Mouse (Mus musculus): ENCODE measurements around the gene Pmpcb. TPM values are rescaled to one million over a fixed set of nuclear protein-coding genes. Genes with fewer than 3 reads are reported as not detected.
A peak's percentile ranks its signal among the peaks of the same experiment; 100 is the strongest.

Pmpcb gene
- polyA plus RNA-seq, 1 experiment from 2014 or later: 100 TPM

DNA sequence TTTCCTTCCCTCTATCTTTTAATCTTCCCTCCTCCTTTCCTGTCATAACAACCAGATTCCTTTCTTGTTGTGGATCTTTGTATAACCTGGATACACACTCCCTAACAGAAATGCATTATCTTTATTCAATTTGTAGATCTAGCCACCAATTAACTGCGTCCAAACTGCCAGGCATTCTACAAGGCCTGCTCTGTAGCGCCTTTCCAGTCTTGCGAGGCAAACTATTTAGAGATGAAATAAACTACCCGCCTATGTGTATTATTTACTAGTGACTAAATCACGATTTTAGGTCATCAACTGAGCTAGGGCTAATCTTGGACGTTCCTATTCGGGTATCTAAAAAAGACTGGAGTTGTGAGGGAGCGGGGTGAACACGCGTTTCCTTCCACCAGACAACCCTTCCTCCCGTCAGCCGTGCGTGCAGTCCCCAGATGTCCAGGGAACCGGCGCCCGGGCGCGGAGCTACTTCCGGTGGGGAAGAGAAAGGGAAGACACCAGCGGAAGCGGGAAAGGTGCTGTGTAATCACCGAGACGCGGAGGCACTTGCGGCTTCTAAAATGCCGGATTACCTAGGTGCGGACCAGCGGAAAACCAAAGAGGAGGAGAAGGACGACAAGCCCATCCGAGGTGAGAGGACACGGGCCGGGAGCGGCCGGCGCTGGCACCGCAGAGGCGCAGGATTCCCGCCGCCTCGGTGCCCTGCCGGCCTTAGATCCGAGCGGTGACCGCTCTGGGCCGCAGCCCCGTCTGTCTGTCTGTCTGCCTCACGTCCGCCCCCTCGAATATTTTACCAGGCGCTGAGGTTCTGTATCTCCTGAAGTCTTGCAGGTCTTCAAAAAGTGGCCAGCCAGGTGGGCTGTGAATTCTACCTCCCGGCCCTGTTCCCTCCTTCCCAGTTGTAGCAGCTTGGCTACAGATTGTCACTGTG is 49.6 kb downstream of the Pmpcb start:
- peaks cover 19% of the 10 kb centered on the region for H3K4me1 ChIP-seq
- peak overlapping the region; percentile 97 for H3K27ac ChIP-seq
- peak; percentile 95 for DNase-seq (ENCODE audit: low spot score)
- peaks cover 31% of the 10 kb centered on the region for H3K36me3 ChIP-seq
- peak overlapping the region; percentile 94 for H3K4me3 ChIP-seq
- H3K27me3 ChIP-seq (ENCODE audit: insufficient read depth, poor library complexity, severe bottlenecking): no peaks in the 10 kb centered on the region
- no peaks in the 10 kb centered on the region for H3K9me3 ChIP-seq
- WGBS: 2% methylated on average over 51 of the region's 51 CpGs

DNA sequence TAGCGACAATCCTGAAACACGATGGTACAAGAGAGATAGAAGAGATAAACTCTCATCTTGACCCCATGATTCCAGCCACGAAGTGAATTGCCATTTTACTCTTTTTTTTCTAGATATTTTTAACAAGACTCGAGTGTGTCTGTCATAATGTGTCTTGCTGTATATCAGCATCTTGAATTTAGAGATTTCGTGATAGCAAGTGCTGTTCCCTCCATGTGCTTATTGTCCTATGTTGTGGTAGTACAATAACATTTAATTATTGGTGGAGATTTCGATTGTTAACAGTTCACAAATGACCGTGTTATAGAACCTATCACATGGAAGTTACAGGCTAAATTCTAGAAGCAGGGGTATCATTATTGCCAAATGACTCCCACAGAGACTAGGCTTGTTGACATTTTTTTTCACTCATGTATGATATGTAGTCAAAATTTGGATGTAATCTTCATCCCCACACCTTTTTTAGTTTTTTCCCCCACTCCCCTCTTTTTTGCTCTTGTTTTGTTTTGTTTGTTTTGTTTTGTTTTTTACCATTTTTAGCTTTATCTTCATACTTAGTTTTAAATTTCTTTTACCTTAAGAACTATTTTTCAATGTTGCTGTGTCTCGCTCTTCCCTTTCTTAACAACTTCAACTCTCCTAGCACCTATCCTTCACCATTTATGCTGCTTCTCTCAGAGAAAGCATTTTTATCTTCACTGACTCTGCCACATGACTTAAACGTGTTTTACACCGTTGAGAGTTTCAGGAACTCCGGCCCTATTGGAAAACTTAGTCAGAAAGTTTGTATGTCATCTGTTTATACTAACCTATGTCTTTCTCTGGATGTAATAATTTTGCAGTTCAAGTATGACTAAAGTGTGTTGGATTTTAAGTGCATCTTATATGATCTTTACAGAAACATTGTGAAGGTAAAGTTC is 50.5 kb downstream of the Pmpcb start:
- H3K27me3 ChIP-seq (ENCODE audit: insufficient read depth, poor library complexity, severe bottlenecking): no peaks in the 10 kb centered on the region
- peaks cover 30% of the 10 kb centered on the region for H3K36me3 ChIP-seq
- DNase-seq (ENCODE audit: low spot score): no peak

DNA sequence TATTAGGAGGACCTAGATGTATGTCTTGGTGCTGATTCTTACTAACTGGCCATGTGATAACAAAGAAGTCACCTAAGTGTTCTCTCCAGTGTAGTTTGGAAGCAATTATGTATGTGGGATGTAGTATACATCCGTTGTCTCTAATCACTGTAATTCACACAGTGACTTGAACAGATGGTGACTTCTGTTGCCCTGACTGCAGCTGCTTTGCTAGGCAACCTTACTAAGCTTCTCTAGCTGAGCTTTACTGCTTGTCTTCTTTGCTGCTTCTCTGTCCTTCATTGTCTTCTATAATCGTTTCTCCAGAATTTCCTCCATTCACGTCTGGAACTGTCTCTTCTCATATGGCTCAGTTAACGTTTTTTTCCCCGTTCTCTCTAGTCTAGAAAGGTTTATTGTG is 52.1 kb downstream of the Pmpcb start:
- 77% methylated on average over 5 of the region's 5 CpGs for WGBS
- H3K36me3 ChIP-seq: peaks cover 26% of the 10 kb centered on the region
- no peaks in the 10 kb centered on the region for H3K9me3 ChIP-seq
- H3K27ac ChIP-seq: no peak overlapping the region
- peaks cover 19% of the 10 kb centered on the region for H3K4me1 ChIP-seq
- no peak for DNase-seq (ENCODE audit: low spot score)
- no peaks in the 10 kb centered on the region for H3K27me3 ChIP-seq (ENCODE audit: insufficient read depth, poor library complexity, severe bottlenecking)
- H3K4me3 ChIP-seq: no peak overlapping the region

More for the DNA sequence above, 50.5 kb downstream of the Pmpcb start:
- no peaks in the 10 kb centered on the region for H3K9me3 ChIP-seq
- 34% methylated on average over 11 of the region's 11 CpGs for WGBS
- peak overlapping the region; percentile 94 for H3K4me3 ChIP-seq
- H3K4me1 ChIP-seq: peaks cover 19% of the 10 kb centered on the region
- peak overlapping the region; percentile 97 for H3K27ac ChIP-seq

DNA sequence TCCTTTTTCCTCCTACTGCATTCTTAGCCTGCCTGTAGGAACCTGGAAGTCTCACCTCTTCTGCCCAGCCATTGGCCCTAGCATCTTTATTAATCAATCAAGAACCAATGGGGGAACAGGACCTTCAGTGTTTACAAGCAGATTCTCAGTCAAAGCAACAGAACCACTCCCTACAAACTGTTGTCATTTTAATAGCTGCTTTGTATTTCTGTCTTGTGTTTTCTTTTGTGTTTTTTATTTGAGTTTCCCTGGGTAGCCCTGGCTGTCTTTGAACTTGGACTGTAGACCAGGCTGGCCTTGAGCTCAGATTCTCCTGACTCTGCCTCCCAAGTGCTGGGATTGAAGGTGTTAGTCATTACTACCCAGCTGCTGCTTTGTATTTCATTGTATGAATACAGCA is 55.2 kb downstream of the Pmpcb start:
- no peak overlapping the region for H3K27ac ChIP-seq
- H3K4me3 ChIP-seq: no peak overlapping the region
- no peaks in the 10 kb centered on the region for H3K9me3 ChIP-seq
- no peaks in the 10 kb centered on the region for H3K27me3 ChIP-seq (ENCODE audit: insufficient read depth, poor library complexity, severe bottlenecking)
- H3K36me3 ChIP-seq: peaks cover 43% of the 10 kb centered on the region
- no peak for DNase-seq (ENCODE audit: low spot score)
- H3K4me1 ChIP-seq: peaks cover 11% of the 10 kb centered on the region

DNA sequence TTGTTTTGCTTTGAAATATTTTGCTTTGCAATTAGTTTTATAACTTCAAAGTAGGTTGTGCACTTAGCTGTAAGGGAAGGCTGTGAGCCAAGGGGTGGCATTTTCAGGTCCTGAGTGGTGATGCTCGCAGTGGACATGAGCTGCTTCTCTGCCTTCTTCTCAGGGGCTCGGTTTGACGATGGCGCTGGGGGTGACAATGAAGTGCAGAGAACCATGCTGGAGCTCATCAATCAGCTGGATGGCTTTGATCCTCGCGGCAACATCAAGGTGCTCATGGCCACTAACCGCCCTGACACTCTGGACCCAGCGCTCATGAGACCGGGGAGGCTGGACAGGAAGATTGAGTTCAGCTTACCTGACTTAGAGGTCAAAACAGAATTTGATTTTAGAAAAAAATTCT is 66.0 kb downstream of the Pmpcb start:
- peak; percentile 68 for DNase-seq (ENCODE audit: low spot score)
- H3K4me1 ChIP-seq: no peaks in the 10 kb centered on the region
- H3K4me3 ChIP-seq: no peak overlapping the region
- H3K27ac ChIP-seq: no peak overlapping the region
- WGBS: 93% methylated on average over 9 of the region's 9 CpGs
- no peaks in the 10 kb centered on the region for H3K9me3 ChIP-seq
- no peaks in the 10 kb centered on the region for H3K27me3 ChIP-seq (ENCODE audit: insufficient read depth, poor library complexity, severe bottlenecking)
- peaks cover 61% of the 10 kb centered on the region for H3K36me3 ChIP-seq

DNA sequence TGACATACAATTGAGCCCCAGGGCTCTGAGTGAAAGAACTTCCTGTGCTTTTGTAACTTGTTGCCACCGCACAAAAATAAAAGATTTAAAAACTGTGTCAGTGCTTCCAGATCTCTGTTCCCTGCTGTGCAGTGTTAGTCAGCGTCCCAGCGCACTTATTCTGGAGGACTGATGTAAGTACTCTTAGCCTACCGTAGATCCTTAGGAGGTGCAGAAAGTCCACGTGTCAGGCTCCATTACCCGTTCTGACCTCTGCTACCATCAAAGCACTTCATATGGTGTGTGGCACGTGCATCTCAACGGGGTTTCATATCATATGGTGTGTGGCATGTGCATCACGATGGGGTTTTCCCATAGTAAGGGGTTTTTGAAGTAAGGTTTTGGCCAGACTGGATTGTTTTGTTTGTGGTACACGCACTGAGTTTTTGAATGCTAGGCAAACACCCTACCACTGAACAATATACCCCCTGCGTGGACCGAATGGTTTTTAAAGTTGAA is 66.8 kb downstream of the Pmpcb start:
- no peak overlapping the region for H3K4me3 ChIP-seq
- peaks cover 54% of the 10 kb centered on the region for H3K36me3 ChIP-seq
- H3K4me1 ChIP-seq: no peaks in the 10 kb centered on the region
- H3K27me3 ChIP-seq (ENCODE audit: insufficient read depth, poor library complexity, severe bottlenecking): no peaks in the 10 kb centered on the region
- DNase-seq (ENCODE audit: low spot score): peak; percentile 47
- no peak overlapping the region for H3K27ac ChIP-seq
- 94% methylated on average over 12 of the region's 12 CpGs for WGBS
- no peaks in the 10 kb centered on the region for H3K9me3 ChIP-seq

DNA sequence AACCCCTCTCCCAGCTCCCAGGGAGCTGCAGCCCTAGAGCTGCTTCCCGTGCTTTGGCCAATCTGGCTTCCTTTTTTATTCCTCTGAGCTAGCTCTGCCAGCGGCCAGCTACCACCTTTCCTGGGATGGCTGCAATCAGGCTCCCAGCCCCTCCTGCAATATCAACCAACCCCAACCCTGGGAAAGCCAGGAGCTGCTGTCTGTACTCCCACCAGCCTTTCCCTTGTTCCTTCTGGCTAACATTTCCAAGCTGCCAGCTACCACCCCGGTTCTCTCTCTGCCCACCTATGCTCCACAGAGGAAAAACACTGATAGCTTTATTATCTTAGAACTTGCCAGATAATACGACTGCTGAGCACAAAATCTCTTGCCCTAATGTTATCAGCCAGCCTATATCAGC is 67.9 kb downstream of the Pmpcb start:
- Histone ChIP-seq H3K27ac (no peak overlapping the region), H3K27me3 (ENCODE audit: insufficient read depth, poor library complexity, severe bottlenecking) (no peaks in the 10 kb centered on the region), H3K9me3 (no peaks in the 10 kb centered on the region), H3K36me3 (peaks cover 44% of the 10 kb centered on the region), H3K4me3 (no peak overlapping the region), H3K4me1 (no peaks in the 10 kb centered on the region)
- peak; percentile 19 for DNase-seq (ENCODE audit: low spot score)
- 43% methylated on average over 4 of the region's 4 CpGs for WGBS

Other genes with a start within 250 kb of the Pmpcb start
- gene Lrrc17, start 193.6 kb upstream of the Pmpcb start, polyA plus RNA-seq (2016; fragmentation: Nextera tagmentation; extraction: Ambion mirVana): 3.0 and 9.9 TPM in 2 replicates
- 0.22 and 0.26 TPM in 2 replicates for gene Fbxl13, start 91.5 kb upstream of the Pmpcb start, polyA plus RNA-seq (2016; fragmentation: Nextera tagmentation; extraction: Ambion mirVana)
- 23.0 and 32.8 TPM in 2 replicates for gene Armc10, start 91.3 kb upstream of the Pmpcb start, polyA plus RNA-seq (2016; fragmentation: Nextera tagmentation; extraction: Ambion mirVana)
- gene Napepld, start 35.7 kb upstream of the Pmpcb start, polyA plus RNA-seq (2016; fragmentation: Nextera tagmentation; extraction: Ambion mirVana): 3.1 and 3.7 TPM in 2 replicates
- gene Dnajc2, start 48.1 kb downstream of the Pmpcb start, polyA plus RNA-seq (2016; fragmentation: Nextera tagmentation; extraction: Ambion mirVana): 63.2 and 82.9 TPM in 2 replicates
- 197 and 226 TPM in 2 replicates for gene Psmc2, start 48.1 kb downstream of the Pmpcb start, polyA plus RNA-seq (2016; fragmentation: Nextera tagmentation; extraction: Ambion mirVana)
- 0.06 TPM in 1 of 2 replicates, not detected in the other for gene Slc26a5, start 128.5 kb downstream of the Pmpcb start, polyA plus RNA-seq (2016; fragmentation: Nextera tagmentation; extraction: Ambion mirVana)

Measured in heart, embryonic 10.5 days (tissue).